Mouse (Mus musculus): ENCODE results near the gene Arsk. TPM values are rescaled to one million over a fixed set of nuclear protein-coding genes. Genes with fewer than 3 reads are reported as not detected.
A peak's percentile ranks its signal among the peaks of the same experiment; 100 is the strongest.

The Arsk gene
- polyA plus RNA-seq, 1 experiment from 2014 or later, result 4.0 TPM

DNA sequence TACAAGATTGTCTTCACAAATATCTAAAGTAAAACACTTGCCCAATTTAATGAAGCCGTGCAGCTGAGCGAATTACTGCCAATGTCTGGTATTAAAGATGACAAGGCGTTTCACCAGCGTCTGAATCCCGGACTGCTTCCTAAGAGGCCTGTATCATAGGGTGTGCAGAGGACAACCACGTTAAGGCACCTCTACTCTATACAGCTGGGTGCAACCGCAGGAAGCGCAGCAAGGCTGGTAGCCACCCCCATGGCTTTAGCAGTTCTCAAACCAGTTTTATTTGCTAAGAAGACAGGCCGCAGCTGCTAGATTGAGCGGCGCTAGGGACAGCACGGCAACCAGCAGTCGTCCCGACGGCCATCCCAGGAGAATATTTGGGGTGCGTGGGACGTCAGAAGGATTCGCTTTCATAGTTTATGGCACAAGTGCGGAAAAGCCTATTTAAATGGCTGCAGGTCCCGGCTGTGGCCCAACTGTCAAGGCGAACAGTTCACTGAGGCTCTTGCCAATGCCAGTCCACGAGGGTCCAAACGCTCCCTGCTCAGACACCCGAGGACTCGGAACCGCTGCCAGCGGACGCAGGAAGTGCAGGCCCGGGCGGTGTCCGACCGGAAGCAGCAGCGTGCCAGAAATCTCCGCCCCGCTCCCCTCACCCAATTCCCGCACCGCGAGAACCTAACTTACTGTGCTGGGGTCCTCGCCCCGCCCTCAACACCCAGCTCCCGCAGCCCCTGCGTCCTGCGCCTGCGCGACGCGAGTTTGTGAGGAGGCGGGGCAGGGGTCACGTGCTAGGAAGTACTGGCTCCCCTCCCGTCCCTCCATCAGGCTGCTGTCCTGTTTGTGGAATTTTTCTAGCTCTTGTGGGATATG, 80.3 kb downstream of the Arsk start, which contains the start of gene Rfesd:
Gene Rfesd (minus strand): TSS at position 746 of the 870 bp plus-strand sequence.
- under 1% methylated on average over 50 of the region's 50 CpGs for WGBS
- H3K4me1 ChIP-seq, result peaks cover 9% of the 10 kb centered on the region

DNA sequence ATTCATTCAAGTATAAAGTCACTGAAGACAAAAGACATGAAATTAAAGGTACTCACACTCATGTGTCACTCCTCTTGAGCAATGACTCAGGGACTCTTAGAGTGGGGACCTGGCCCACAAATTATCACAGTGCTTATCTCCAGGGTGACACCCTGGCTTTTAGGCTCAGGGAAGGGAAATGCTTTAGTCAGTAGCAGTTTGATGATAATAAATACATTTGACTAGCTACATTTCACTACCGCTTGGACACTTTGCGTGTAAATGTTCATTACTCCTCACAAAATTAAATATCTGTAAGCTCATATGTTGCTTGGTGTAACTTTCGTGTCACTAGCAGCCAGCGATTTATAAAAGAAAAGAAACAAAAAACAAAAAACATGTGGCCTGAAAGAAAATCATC, 81.0 kb downstream of the Arsk start:
- peak overlapping the region; percentile 76; the same call in 1 of the 2 replicates for H3K9ac ChIP-seq
- peak overlapping the region; percentile 87 for H3K27ac ChIP-seq
- H3K36me3 ChIP-seq (replicated peaks), result no peaks in the 10 kb centered on the region
- peaks cover 9% of the 10 kb centered on the region for H3K4me1 ChIP-seq
- H3K4me3 ChIP-seq, result peak overlapping the region; percentile 54
- H3K9me3 ChIP-seq, result no peaks in the 10 kb centered on the region
- ATAC-seq (replicated peaks), result no peak
- peak overlapping the region; percentile 56 for H3K4me2 ChIP-seq
- WGBS, result 82% methylated on average over 4 of the region's 4 CpGs
- H3K27me3 ChIP-seq (replicated peaks), result no peaks in the 10 kb centered on the region

More for the DNA sequence above, 80.3 kb downstream of the Arsk start, which contains the start of gene Rfesd:
- H3K27me3 ChIP-seq (replicated peaks), result no peaks in the 10 kb centered on the region
- H3K4me2 ChIP-seq, result peak within 1 kb of the TSS; percentile 56
- ATAC-seq (replicated peaks), result peak; percentile 100
- peak within 1 kb of the TSS; percentile 76 for H3K9ac ChIP-seq
- H3K9me3 ChIP-seq, result no peaks in the 10 kb centered on the region
- no peaks in the 10 kb centered on the region for H3K36me3 ChIP-seq (replicated peaks)
- peak within 1 kb of the TSS; percentile 87 for H3K27ac ChIP-seq
- H3K4me3 ChIP-seq, result peak within 1 kb of the TSS; percentile 54

DNA sequence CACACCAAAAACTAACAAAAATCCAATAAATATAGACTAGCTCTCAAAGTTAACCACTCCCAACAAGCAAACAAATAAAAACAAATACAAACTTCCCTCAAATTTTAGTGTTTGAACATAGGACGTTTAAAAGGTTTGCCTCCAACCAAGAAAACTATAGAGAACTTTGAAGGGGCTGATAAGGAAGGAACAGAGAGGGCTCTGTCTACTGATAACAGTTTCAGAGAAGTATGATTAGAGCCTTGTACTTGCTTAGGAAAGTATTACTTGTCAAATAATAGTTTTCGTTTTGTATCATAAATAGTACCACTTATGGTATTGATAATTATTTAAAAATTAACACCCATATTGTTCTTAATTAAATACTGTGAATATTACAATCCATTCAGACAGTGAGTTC, 83.9 kb downstream of the Arsk start:
- Histone ChIP-seq H3K27ac (no peak overlapping the region), H3K4me2 (no peak overlapping the region), H3K9me3 (no peaks in the 10 kb centered on the region), H3K36me3 (replicated peaks) (no peaks in the 10 kb centered on the region), H3K4me3 (no peak overlapping the region), H3K27me3 (replicated peaks) (no peaks in the 10 kb centered on the region), H3K9ac (no peak overlapping the region), H3K4me1 (peaks cover 9% of the 10 kb centered on the region)
- WGBS, result 85% methylated on average over 2 of the region's 2 CpGs
- ATAC-seq (replicated peaks), result no peak

Other genes with a start within 250 kb of the Arsk start
- 22.9 and 23.2 TPM in 2 replicates for gene Rhobtb3, start 154.7 kb downstream of the Arsk start, polyA plus RNA-seq (2015; fragmentation: Nextera tagmentation; extraction: Ambion mirVana)
- gene Spata9, start 131.5 kb downstream of the Arsk start, polyA plus RNA-seq (2015; fragmentation: Nextera tagmentation; extraction: Ambion mirVana), result 2.2 and 3.6 TPM in 2 replicates
- gene Rfesd, start 79.9 kb downstream of the Arsk start, polyA plus RNA-seq (2015; fragmentation: Nextera tagmentation; extraction: Ambion mirVana), result 18.8 and 19.0 TPM in 2 replicates
- gene Gpr150, start 41.7 kb downstream of the Arsk start, polyA plus RNA-seq (2015; fragmentation: Nextera tagmentation; extraction: Ambion mirVana), result 2.5 and 2.6 TPM in 2 replicates
- 9.0 and 9.5 TPM in 2 replicates for gene Ttc37, start 74 bp upstream of the Arsk start, polyA plus RNA-seq (2015; fragmentation: Nextera tagmentation; extraction: Ambion mirVana)
- gene Fam81b, start 206.4 kb upstream of the Arsk start, polyA plus RNA-seq (2015; fragmentation: Nextera tagmentation; extraction: Ambion mirVana), result 0.25 and 1.00 TPM in 2 replicates

Data from midbrain, embryonic 15.5 days (tissue).